Mouse (Mus musculus) testis, adult 2 months (tissue): ENCODE results near the gene Srsf7. TPM values are rescaled to one million over a fixed set of nuclear protein-coding genes. Genes with fewer than 3 reads are reported as not detected.

Source experiments
- H3K27ac ChIP-seq: fragments of 200-500 bp; 2 replicates; pipeline ENCODE4 v1.5.1; 2012; ENCODE audit warnings: low read depth, low read length; ENCODE audit not compliant: control insufficient read depth, insufficient read depth
- H3K27me3 ChIP-seq: fragments of 200-500 bp; 2 replicates; pipeline ENCODE4 v1.6.1; 2012; ENCODE audit warnings: mild to moderate bottlenecking, low read length, moderate library complexity; ENCODE audit not compliant: control insufficient read depth, insufficient read depth
- H3K36me3 ChIP-seq: fragments of 200-500 bp; 2 replicates; pipeline ENCODE4 v1.6.1; 2012; ENCODE audit warnings: mild to moderate bottlenecking, low read length; ENCODE audit not compliant: control insufficient read depth, insufficient read depth
- H3K4me1 ChIP-seq: fragments of 200-500 bp; 2 replicates; pipeline ENCODE4 v1.6.1; 2012; ENCODE audit warnings: low read length; ENCODE audit not compliant: control insufficient read depth, insufficient read depth
- H3K4me3 ChIP-seq: fragments of 200-500 bp; 2 replicates; pipeline ENCODE4 v1.5.1; 2012; ENCODE audit warnings: low read depth, mild to moderate bottlenecking, low read length, moderate library complexity, mixed read lengths; ENCODE audit not compliant: control insufficient read depth
- CTCF ChIP-seq: fragments of 200-500 bp; IDR thresholded peaks from 2 replicates; pipeline ENCODE4 v1.5.1; 2012; ENCODE audit warnings: low read depth, mild to moderate bottlenecking, inconsistent platforms, low read length, moderate library complexity; ENCODE audit not compliant: control insufficient read depth, insufficient read depth, insufficient replicate concordance
- POLR2A ChIP-seq: fragments of 200-500 bp; IDR thresholded peaks from 2 replicates; pipeline ENCODE4 v1.6.1; 2012; ENCODE audit warnings: low read depth, mild to moderate bottlenecking, inconsistent platforms, low read length, moderate library complexity; ENCODE audit not compliant: control insufficient read depth
- polyA plus RNA-seq: library from polyadenylated mRNA; depleted of rRNA; stranded (reverse); fragments of >200 nt; gene quantifications from 2 replicates; pipeline ENCODE4 v1.2.3, GENCODE M21; 2012; rRNA removed

The Srsf7 gene
- polyA plus RNA-seq, 1 experiment: 79.8 TPM

DNA sequence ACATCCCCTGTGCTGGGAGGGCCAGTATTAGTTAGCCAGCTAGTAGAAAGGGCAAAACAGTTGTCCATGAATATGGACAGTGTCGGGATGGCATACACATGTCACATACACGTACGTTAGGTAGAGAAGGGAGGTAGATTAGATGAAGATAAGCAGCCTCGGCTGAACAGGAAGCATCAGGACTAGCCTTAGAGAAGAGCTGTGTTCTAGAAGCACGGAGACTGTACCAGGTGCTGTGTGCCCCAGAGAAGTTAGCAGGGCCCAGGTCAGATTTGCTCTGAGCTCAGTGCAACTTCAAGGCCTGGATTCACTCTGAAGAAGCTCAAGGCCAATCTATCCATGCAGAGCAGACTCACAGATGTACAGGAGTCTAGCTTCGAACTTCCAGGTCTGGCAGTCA, 49.6 kb downstream of the Srsf7 start:
- Histone ChIP-seq H3K4me3 (no peak overlapping the region), H3K27ac (no peak overlapping the region), H3K36me3 (no peaks in the 10 kb centered on the region), H3K4me1 (no peaks in the 10 kb centered on the region), H3K27me3 (no peaks in the 10 kb centered on the region)
- TF ChIP-seq POLR2A (no peak), CTCF (no peak)

DNA sequence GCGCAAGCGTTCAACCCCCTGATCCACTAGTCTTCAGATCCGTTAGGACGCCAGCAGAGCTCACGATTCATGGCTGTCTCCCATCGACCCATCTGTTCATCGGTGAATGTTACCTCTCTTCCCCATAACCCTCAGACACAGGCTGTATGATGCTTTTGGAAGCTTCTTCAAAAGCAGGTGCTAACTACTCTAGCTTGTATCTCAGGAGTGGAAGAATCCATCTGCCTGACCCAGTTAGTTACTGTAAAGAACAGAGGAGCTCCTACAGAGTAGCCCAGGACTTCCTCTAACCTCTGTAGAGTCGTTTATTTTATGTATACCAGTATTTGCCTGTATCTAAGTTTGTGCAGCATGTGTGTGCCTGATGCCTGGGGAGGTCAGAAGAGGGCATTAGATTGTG, 50.2 kb downstream of the Srsf7 start:
- TF ChIP-seq POLR2A (no peak), CTCF (no peak)
- Histone ChIP-seq H3K27ac (no peak overlapping the region), H3K27me3 (no peaks in the 10 kb centered on the region), H3K4me3 (no peak overlapping the region), H3K36me3 (no peaks in the 10 kb centered on the region), H3K4me1 (no peaks in the 10 kb centered on the region)

DNA sequence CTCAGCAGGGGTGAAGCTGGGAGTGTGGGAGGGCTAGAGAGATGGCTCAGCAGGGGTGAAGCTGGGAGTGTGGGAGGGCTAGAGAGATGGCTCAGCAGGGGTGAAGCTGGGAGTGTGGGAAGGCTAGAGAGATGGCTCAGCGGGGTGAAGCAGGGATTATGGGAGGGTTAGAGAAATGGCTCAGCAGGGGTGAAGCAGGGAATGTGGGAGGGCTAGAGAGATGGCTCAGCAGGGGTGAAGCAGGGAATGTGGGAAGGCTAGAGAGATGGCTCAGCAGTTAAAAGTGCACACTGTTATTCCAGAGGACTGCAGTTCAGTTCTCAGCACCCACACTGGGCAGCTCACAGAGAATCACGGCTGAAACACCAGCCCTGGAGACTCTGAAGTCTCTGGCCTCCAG, 53.5 kb downstream of the Srsf7 start:
- Histone ChIP-seq H3K27ac (no peak overlapping the region), H3K4me3 (no peak overlapping the region), H3K27me3 (no peaks in the 10 kb centered on the region), H3K36me3 (no peaks in the 10 kb centered on the region), H3K4me1 (peaks cover 1% of the 10 kb centered on the region)
- TF ChIP-seq POLR2A (no peak), CTCF (no peak)

DNA sequence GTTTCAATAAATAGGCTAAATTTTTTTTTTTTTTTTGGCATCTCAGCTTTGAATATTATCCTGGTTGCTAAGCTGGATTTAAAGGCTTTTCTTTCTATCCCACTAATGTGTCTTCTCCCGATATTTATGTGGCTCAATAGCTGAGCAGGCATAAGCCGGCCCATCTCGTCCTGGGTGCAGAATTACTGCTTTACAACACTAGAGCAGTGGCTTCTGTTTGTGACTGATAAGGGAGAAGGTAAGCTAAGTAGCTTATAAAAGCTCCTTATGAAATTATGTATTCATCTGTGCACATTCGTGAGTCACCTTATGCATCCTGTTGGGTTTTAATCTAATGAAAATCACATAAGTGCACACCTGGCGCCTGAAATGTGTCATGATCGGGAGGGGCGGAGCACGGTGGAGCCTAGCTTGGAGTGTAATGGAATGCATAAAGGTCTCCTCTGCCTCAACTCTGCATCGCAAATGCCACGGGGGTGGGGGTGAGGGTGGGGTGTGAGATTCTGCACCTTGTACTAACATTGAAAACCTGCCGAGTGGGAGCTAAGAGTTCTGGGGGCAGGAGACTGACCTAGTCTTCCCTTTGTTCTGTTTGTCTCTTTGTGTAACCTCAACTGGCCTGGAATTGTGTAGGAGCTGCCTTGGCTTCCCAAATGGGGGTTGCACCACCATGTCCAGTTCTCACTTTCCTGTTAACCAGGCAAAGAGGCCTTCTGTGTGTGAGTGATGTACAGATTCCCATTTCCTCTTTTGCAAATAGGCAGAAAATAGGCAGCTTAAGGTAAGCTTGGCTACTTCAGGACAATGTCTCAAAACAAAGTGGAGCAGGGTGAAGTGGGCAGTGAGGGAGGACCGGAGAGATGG, 54.1 kb downstream of the Srsf7 start:
- H3K27ac ChIP-seq: no peak overlapping the region
- TF ChIP-seq CTCF (no peak), POLR2A (no peak)
- no peaks in the 10 kb centered on the region for H3K27me3 ChIP-seq

DNA sequence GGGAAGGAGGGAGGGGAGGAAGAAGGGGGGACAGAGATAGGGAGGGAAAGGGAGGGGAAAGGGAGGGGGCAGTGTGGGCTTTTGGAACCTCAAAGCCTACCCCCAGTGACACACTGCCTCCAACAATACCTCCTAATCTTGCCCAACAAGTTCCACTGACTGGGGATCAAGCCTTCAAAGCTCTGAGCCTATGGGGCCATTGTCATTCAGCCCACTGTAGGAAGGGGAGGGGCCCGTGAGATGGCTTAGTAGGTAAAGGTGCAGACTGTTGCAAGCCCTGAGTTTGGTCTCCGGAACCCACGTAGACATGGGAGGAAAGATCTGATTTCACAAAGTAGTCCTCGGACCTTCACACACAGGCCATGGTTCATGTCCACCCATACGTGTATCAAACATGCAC, 55.8 kb downstream of the Srsf7 start:
- no peak for TF ChIP-seq CTCF
- no peak for TF ChIP-seq POLR2A
- H3K4me3 ChIP-seq: no peak overlapping the region; the same call in 1 of the 2 replicates

More for the DNA sequence above, 54.1 kb downstream of the Srsf7 start:
- no peaks in the 10 kb centered on the region for H3K36me3 ChIP-seq
- H3K4me3 ChIP-seq: no peak overlapping the region
- H3K4me1 ChIP-seq: peaks cover 7% of the 10 kb centered on the region

More for the DNA sequence above, 55.8 kb downstream of the Srsf7 start:
- Histone ChIP-seq H3K36me3 (no peaks in the 10 kb centered on the region), H3K27me3 (no peaks in the 10 kb centered on the region), H3K4me1 (peaks cover 10% of the 10 kb centered on the region), H3K27ac (no peak overlapping the region)

Other genes starting within 250 kb of the Srsf7 start
- gene Hnrnpll, start 145.0 kb downstream of the Srsf7 start, polyA plus RNA-seq: 44.0 and 52.0 TPM in 2 replicates
- 19.5 and 27.5 TPM in 2 replicates for gene Galm, start 79.8 kb downstream of the Srsf7 start, polyA plus RNA-seq
- gene Ttc39d, start 153 bp upstream of the Srsf7 start, polyA plus RNA-seq: 137 and 174 TPM in 2 replicates
- gene Gemin6, start 17.1 kb upstream of the Srsf7 start, polyA plus RNA-seq: 14.2 and 15.3 TPM in 2 replicates
- gene Morn2, start 82.9 kb upstream of the Srsf7 start, polyA plus RNA-seq: 365 and 391 TPM in 2 replicates
- 5.0 and 5.3 TPM in 2 replicates for gene Dhx57, start 83.2 kb upstream of the Srsf7 start, polyA plus RNA-seq
- 19.8 and 22.6 TPM in 2 replicates for gene Arhgef33, start 100.1 kb upstream of the Srsf7 start, polyA plus RNA-seq
- 5.0 and 6.1 TPM in 2 replicates for gene Gm10190, start 166.2 kb upstream of the Srsf7 start, polyA plus RNA-seq